Mouse (Mus musculus) bone marrow macrophage, adult 2 months (primary cell): ENCODE results near the gene Wbp1.

Experiments used
- CTCF ChIP-seq: IDR thresholded peaks from 2 replicates; pipeline ENCODE4 v1.5.1; 2012; ENCODE audit warnings: low read depth, mild to moderate bottlenecking, low read length, moderate library complexity
- POLR2A ChIP-seq: IDR thresholded peaks from 2 replicates; pipeline ENCODE4 v1.6.1; 2012; ENCODE audit warnings: mild to moderate bottlenecking, low read depth, low read length, borderline replicate concordance

GRCm38 (mm10) chr6:83161921-83162641 lies 40.7 kb upstream of the Wbp1 start:
- TF ChIP-seq CTCF (no peak), POLR2A (no peak)
